Mouse (Mus musculus) spleen, adult 2 months (tissue): ENCODE results near the gene Il1r1.

Experiments used
- CTCF ChIP-seq: fragments of 200-500 bp; IDR thresholded peaks from 2 replicates; pipeline ENCODE4 v1.5.1; 2011; ENCODE audit warnings: mild to moderate bottlenecking, inconsistent platforms; ENCODE audit not compliant: insufficient read depth, insufficient read length, insufficient replicate concordance; ENCODE audit errors: extremely low read depth
- POLR2A ChIP-seq: fragments of 200-500 bp; IDR thresholded peaks from 2 replicates; pipeline ENCODE4 v1.6.1; 2011; ENCODE audit warnings: low read depth, low read length, inconsistent platforms

GRCm38 (mm10) chr1:40233621-40234020 lies 8.7 kb downstream of the Il1r1 start:
- TF ChIP-seq CTCF (no peak), POLR2A (no peak)
